Mouse (Mus musculus) lung, embryonic 16.5 days (tissue): Measurements from ENCODE around the gene Atp11c. TPM values are rescaled to one million over a fixed set of nuclear protein-coding genes. Genes with fewer than 3 reads are reported as not detected.

ENCODE experiments used
- ATAC-seq: fragments of 200-750 bp; cut with Nextera tagmentation; 2 replicates; pipeline ENCODE4 v1.8.0; 2017; ENCODE audit warnings: low read depth, mild to moderate bottlenecking, moderate library complexity
- H3K27ac ChIP-seq: fragments of 300-500 bp; sonication (generic); 2 replicates; pipeline ENCODE4 v1.5.1; 2014; ENCODE audit warnings: mild to moderate bottlenecking, control low read depth, low read length
- H3K27me3 ChIP-seq: fragments of 300-500 bp; sonication (generic); 2 replicates; pipeline ENCODE4 v1.6.1; 2014; ENCODE audit warnings: low read depth, low read length, mixed read lengths; ENCODE audit not compliant: control insufficient read depth, insufficient read depth
- H3K36me3 ChIP-seq: fragments of 300-500 bp; sonication (generic); 2 replicates; pipeline ENCODE4 v1.6.1; 2014; ENCODE audit warnings: low read length; ENCODE audit not compliant: control insufficient read depth, insufficient read depth
- H3K4me1 ChIP-seq: fragments of 300-500 bp; sonication (generic); replicated peaks from 2 replicates; pipeline ENCODE4 v1.6.1; 2014; ENCODE audit warnings: low read length, mixed read lengths; ENCODE audit not compliant: control insufficient read depth, insufficient read depth
- H3K4me2 ChIP-seq: fragments of 300-500 bp; sonication (generic); 2 replicates; pipeline ENCODE4 v1.6.1; 2014; ENCODE audit warnings: low read depth, low read length, control low read depth
- H3K4me3 ChIP-seq: fragments of 300-500 bp; sonication (generic); 2 replicates; pipeline ENCODE4 v1.5.1; 2014; ENCODE audit warnings: mild to moderate bottlenecking, low read length, control low read depth
- H3K9ac ChIP-seq: fragments of 300-500 bp; sonication (generic); 2 replicates; pipeline ENCODE4 v1.6.1; 2014; ENCODE audit warnings: low read length, control low read depth
- H3K9me3 ChIP-seq: fragments of 300-500 bp; sonication (generic); 2 replicates; pipeline ENCODE4 v1.6.1; 2016; ENCODE audit warnings: low read length; ENCODE audit not compliant: control insufficient read depth
- WGBS: fragments of 180-500 bp; shearing (Covaris S2); extraction: QIAGEN DNeasy Blood & Tissue Kit; methylation state at CpG from one replicate; pipeline ENCODE4 v1.1.7; 2014; 5-methylcytosine and 5-hydroxymethylcytosine counted together
- polyA plus RNA-seq: library from polyadenylated mRNA; unstranded; fragments of >200 nt; fragmentation: Nextera tagmentation; extraction: Ambion mirVana; gene quantifications from 2 replicates; pipeline ENCODE4 v1.2.1, GENCODE M21; 2015

The Atp11c gene
- polyA plus RNA-seq, 1 experiment from 2014 or later: 7.9 TPM

DNA sequence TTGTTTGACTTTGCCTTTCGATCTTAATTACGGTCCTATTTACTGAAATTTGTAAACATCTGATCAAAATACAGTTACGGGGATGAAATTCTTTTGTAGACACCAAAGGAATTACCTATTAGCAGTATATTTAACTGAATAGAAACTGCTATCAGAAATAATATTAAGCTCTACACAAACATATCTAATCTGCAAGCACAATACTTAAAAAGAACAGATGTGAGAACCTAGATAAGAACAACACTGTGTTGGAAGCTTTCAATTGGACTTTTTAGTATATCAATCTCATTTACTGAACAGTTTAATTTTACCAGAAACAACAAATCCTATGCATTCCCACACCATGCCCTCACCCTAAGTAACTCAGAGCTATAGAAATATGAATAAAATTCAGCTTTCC, 262.8 kb downstream of the Atp11c start:
- H3K9ac ChIP-seq: no peak overlapping the region
- H3K27ac ChIP-seq: no peak overlapping the region
- H3K9me3 ChIP-seq: no peaks in the 10 kb centered on the region
- no peak for ATAC-seq
- H3K36me3 ChIP-seq: no peaks in the 10 kb centered on the region
- no peaks in the 10 kb centered on the region for H3K27me3 ChIP-seq
- WGBS: 87% methylated on average over 3 of the region's 3 CpGs
- no peak overlapping the region for H3K4me3 ChIP-seq
- H3K4me1 ChIP-seq: no peaks in the 10 kb centered on the region
- no peak overlapping the region for H3K4me2 ChIP-seq

DNA sequence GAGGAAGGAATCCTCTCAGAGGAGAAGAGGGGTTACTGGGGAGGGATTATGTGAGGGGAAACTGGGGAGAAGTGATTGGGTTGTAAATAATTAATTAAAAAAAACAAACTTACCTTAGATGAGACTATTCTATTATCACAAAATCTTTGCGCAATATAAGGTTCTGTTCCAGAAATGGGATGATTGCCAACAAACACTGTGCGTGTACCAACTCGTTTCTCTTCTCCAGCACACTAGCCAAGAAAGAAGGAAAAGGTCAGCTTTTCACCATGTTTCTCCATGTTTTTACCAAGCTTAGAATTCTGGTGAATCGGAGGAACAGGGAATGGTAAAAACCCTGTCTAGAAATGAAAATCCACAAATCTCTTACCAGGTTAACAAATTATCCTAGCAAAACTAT, 271.2 kb downstream of the Atp11c start:
- Histone ChIP-seq H3K36me3 (no peaks in the 10 kb centered on the region), H3K27ac (no peak overlapping the region), H3K4me1 (no peaks in the 10 kb centered on the region), H3K27me3 (no peaks in the 10 kb centered on the region), H3K4me3 (no peak overlapping the region), H3K9me3 (no peaks in the 10 kb centered on the region), H3K9ac (no peak overlapping the region), H3K4me2 (no peak overlapping the region)
- WGBS: 81% methylated on average over 4 of the region's 4 CpGs
- no peak for ATAC-seq

DNA sequence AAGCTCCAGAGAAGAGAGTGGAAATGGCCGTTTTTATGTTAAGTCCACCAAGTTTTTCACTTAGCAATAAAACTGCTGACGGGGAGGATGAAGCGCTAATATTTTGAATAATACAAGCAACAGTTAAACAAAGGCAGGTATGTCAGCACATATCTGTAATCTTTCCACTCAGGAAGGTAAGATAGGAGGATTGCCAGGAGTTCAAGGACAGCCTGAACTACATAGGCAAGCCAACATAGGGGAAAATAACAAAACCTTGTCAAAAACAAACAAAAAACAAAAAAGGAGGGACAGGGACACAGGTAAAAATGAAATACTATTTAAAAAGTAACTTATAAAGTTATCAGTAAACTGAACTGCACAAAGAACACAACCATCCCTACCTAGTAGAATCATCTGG, 274.8 kb downstream of the Atp11c start:
- Histone ChIP-seq H3K9ac (no peak overlapping the region), H3K27me3 (no peaks in the 10 kb centered on the region), H3K9me3 (no peaks in the 10 kb centered on the region), H3K4me3 (no peak overlapping the region), H3K4me1 (no peaks in the 10 kb centered on the region), H3K36me3 (no peaks in the 10 kb centered on the region), H3K27ac (no peak overlapping the region), H3K4me2 (no peak overlapping the region)
- 82% methylated on average over 3 of the region's 3 CpGs for WGBS
- no peak for ATAC-seq

DNA sequence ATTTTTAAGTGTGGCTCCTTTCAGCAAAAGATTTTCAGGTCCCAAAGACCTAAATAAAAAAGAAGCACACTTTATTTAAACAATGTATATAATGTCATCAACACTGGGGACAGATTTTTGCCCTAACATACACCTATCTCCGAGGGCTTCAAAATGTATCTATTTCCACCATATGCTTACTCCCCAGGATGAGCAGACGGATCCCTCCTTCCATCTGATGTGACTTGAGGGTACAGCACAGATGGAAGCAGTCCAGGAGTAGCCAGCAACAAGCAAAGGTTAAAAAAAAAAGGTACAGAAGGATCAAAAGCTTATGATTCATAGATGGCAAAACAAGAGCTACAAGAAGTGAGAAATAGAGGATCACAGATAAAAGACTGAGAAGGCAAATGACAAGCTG, 300.2 kb downstream of the Atp11c start:
- WGBS: 75% methylated on average over 2 of the region's 2 CpGs
- Histone ChIP-seq H3K4me1 (no peaks in the 10 kb centered on the region), H3K4me2 (no peak overlapping the region), H3K4me3 (no peak overlapping the region), H3K36me3 (no peaks in the 10 kb centered on the region), H3K27ac (no peak overlapping the region), H3K27me3 (no peaks in the 10 kb centered on the region), H3K9ac (no peak overlapping the region), H3K9me3 (no peaks in the 10 kb centered on the region)
- no peak for ATAC-seq

DNA sequence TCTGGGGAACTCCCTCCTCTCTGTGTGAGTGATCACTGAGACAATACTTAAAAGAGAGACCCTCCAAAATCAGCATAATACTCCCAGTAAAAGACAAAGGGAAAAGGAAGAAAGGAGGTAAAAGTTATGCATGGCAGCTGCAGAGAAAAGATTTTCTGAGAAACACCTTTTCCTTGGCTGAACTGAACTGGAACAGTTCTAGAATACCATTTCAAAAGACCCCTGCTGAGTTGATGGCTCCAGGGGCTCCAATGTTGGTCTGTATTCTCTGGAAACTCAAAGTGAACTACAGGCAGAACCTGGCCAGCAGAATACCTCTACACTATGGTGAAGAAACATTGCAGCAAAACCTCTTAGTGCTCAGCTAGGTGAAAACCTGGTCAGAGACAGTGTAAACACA, 337.2 kb downstream of the Atp11c start:
- no peaks in the 10 kb centered on the region for H3K4me1 ChIP-seq
- no peaks in the 10 kb centered on the region for H3K36me3 ChIP-seq
- no peak overlapping the region for H3K4me3 ChIP-seq

DNA sequence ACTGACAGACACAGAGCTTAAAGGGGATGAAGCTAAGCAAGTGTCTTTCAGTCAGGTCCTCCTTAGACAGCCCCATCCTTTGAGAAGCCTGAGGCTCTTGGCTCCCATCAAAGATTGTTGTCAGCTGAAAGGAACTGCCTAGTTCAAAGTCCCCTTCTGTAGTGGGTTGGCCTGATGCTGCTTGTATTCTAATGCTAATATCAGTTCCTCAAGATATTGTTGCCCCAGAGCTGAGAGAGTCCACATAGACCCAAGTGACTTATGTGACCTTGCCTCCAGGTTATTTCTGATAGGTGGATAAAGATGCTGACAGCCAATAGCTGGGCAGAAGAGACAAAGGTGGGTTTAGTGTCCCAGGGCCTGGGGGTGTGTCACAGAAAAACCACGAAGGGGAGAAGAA, 404.8 kb downstream of the Atp11c start:
- Histone ChIP-seq H3K4me3 (no peak overlapping the region), H3K4me1 (no peaks in the 10 kb centered on the region), H3K4me2 (no peak overlapping the region), H3K9ac (no peak overlapping the region), H3K36me3 (no peaks in the 10 kb centered on the region), H3K9me3 (no peaks in the 10 kb centered on the region), H3K27me3 (no peaks in the 10 kb centered on the region), H3K27ac (no peak overlapping the region)
- 43% methylated on average over 1 of the region's 1 CpGs for WGBS
- no peak for ATAC-seq

More for the DNA sequence above, 337.2 kb downstream of the Atp11c start:
- H3K4me2 ChIP-seq: no peak overlapping the region
- H3K27me3 ChIP-seq: no peaks in the 10 kb centered on the region
- H3K27ac ChIP-seq: no peak overlapping the region
- no peaks in the 10 kb centered on the region for H3K9me3 ChIP-seq
- ATAC-seq: no peak
- no peak overlapping the region for H3K9ac ChIP-seq

DNA sequence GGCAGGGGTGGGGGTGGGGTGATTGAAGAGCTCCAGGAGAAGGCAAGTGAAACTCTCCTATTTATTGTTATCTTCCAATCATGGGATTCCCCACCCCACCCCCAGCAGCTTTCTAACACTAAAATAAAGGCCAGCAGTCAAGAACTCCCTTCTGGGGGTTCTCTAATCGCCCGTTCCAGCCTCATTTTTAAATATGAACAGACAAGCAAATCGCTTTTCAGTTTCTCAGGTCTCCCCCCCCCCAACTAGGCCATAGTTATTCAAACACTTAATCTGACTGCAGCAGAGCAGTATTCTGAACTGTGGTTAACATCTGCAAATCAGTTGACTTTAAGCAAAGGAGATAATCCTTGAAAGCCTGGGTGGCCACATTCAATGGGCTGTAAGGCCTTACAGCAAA, 409.9 kb downstream of the Atp11c start:
- Histone ChIP-seq H3K9me3 (no peaks in the 10 kb centered on the region), H3K27me3 (no peaks in the 10 kb centered on the region; the same call in 1 of the 2 replicates), H3K4me1 (no peaks in the 10 kb centered on the region), H3K36me3 (no peaks in the 10 kb centered on the region), H3K4me2 (no peak overlapping the region), H3K27ac (no peak overlapping the region), H3K4me3 (no peak overlapping the region), H3K9ac (no peak overlapping the region)
- no peak for ATAC-seq
- 56% methylated on average over 3 of the region's 3 CpGs for WGBS

DNA sequence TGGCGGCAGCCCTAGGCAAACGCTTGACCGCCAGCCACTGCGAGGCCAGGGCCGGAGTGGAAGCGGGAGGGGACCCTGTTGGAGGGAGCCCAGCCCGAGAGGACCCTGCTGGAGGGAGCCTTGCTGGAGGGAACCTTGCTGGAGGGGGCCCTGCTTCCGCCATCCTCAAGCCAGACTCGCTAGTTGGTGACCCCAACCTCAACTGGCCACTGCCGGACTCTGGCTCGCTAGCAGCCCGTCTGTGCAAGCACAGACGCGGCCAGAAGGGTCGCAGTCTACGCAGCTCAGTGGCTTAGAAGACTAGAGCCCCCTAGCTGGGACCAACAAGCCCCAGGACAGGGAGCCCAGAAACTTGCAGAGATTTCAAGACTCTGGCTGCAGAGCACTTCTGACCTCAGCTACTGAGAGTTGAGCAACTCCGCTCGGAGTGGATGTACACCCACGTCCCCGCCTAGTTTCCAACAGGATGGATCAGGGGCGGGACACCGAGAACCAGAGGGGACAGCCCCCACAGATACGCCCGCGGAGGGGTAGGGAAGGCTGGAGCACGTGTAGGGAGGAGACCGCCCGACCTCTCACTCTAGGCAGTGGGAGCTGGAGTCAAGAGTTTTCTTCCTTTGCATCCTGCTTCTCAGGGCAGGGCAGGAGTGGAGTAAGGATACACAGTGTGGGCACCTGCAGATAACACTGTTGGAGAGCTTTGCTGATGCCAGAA, 413.6 kb downstream of the Atp11c start, which contains the start of gene Mcf2:
Mcf2 (minus strand) TSS at position 346 of the 715 bp plus-strand sequence.
- 12% methylated on average over 24 of the region's 28 CpGs for WGBS
- Histone ChIP-seq H3K4me1 (no peaks in the 10 kb centered on the region), H3K9me3 (no peaks in the 10 kb centered on the region), H3K27ac (no peak within 1 kb of the TSS), H3K27me3 (no peaks in the 10 kb centered on the region; the same call in 1 of the 2 replicates), H3K9ac (no peak within 1 kb of the TSS), H3K4me2 (peak within 1 kb of the TSS; percentile 66), H3K4me3 (peak within 1 kb of the TSS; percentile 38), H3K36me3 (no peaks in the 10 kb centered on the region)
- peak; percentile 47 for ATAC-seq

DNA sequence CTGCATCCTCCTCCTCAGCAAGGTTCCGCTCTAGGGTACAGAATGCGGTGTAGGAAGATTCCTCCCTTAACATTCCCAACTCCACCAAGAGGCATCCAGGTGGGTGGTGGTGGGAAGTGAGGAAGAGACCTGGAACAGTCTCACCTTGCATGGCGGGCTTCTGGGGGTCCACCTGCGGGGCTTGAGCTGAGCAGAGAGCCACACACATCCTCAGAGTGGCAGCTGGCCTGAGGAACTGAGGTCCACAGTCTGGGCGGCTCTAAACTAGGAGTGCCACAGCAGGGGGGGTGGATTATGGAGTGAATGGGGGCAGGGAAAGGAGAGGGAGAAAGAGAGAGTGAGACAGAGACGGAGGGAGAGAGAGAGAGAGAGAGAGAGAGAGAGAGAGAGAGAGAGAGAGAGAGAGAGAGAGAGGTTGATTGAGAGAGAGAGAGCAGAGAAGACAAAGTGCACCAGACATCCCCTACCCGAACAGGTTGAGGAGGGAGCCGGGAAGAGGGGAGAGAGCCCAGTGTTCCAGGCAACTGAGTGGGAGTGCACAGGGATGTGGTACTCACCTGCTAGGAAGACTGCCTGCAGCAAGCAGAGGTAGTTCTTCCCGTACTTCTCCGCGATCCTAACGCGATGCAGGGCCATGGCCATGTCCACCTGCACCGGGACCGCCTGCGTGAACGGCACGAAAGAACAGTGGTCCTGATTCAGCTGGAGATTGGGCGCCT, 414.3 kb downstream of the Atp11c start:
- H3K9ac ChIP-seq: no peak overlapping the region
- ATAC-seq: no peak
- peak overlapping the region; percentile 38 for H3K4me3 ChIP-seq
- no peaks in the 10 kb centered on the region for H3K9me3 ChIP-seq
- no peaks in the 10 kb centered on the region for H3K4me1 ChIP-seq
- 13% methylated on average over 19 of the region's 19 CpGs for WGBS
- H3K4me2 ChIP-seq: peak overlapping the region; percentile 66
- H3K27me3 ChIP-seq: no peaks in the 10 kb centered on the region; the same call in 1 of the 2 replicates
- no peaks in the 10 kb centered on the region for H3K36me3 ChIP-seq
- no peak overlapping the region for H3K27ac ChIP-seq
